Mouse (Mus musculus) kidney, adult 2 months (tissue): ENCODE measurements around the gene Ebf1. TPM values are rescaled to one million over a fixed set of nuclear protein-coding genes. Genes with fewer than 3 reads are reported as not detected.

Experiments used
- DNase-seq: peaks from one replicate; pipeline ENCODE4 v3.0.0; 2021
- H3K27ac ChIP-seq: fragments of 200-500 bp; 2 replicates; pipeline ENCODE4 v1.5.1; 2012; ENCODE audit warnings: low read depth, low read length, control low read depth, inconsistent platforms; ENCODE audit not compliant: insufficient read depth
- H3K27me3 ChIP-seq: fragments of 200-500 bp; replicated peaks from 2 replicates; pipeline ENCODE4 v1.6.1; 2012; ENCODE audit warnings: mild to moderate bottlenecking, moderate library complexity, low read length, inconsistent platforms; ENCODE audit not compliant: control insufficient read depth, insufficient read depth
- H3K36me3 ChIP-seq: fragments of 200-500 bp; 2 replicates; pipeline ENCODE4 v1.6.1; 2012; ENCODE audit warnings: mild to moderate bottlenecking, moderate library complexity, low read length, inconsistent platforms; ENCODE audit not compliant: control insufficient read depth, insufficient read depth
- H3K4me1 ChIP-seq: fragments of 200-500 bp; 2 replicates; pipeline ENCODE4 v1.6.1; 2011; ENCODE audit warnings: low read length; ENCODE audit not compliant: control insufficient read depth, insufficient read depth
- H3K4me3 ChIP-seq: fragments of 200-500 bp; 2 replicates; pipeline ENCODE4 v1.5.1; 2011; ENCODE audit warnings: mild to moderate bottlenecking, low read depth, low read length, control low read depth; ENCODE audit not compliant: insufficient read depth
- CTCF ChIP-seq: fragments of 200-500 bp; conservative IDR thresholded peaks from 2 replicates; pipeline ENCODE4 v1.5.1; 2011; ENCODE audit warnings: low read depth, mild to moderate bottlenecking, control low read depth, low read length, moderate library complexity, mixed read lengths; ENCODE audit not compliant: insufficient read depth, insufficient read length
- POLR2A ChIP-seq: fragments of 200-500 bp; IDR thresholded peaks from one replicate; pipeline ENCODE4 v1.6.1; 2011; ENCODE audit warnings: low read depth, low read length, control low read depth
- WGBS: fragments of 180-500 bp; shearing (Covaris S2); methylation state at CpG from one replicate; pipeline ENCODE4 v1.1.7; 2018; 5-methylcytosine and 5-hydroxymethylcytosine counted together
- polyA plus RNA-seq: library from polyadenylated mRNA; depleted of rRNA; stranded (reverse); fragments of >200 nt; gene quantifications from 2 replicates; pipeline ENCODE4 v1.2.3, GENCODE M21; 2012

Gene Ebf1
- polyA plus RNA-seq, 1 experiment = 12.2 TPM

DNA sequence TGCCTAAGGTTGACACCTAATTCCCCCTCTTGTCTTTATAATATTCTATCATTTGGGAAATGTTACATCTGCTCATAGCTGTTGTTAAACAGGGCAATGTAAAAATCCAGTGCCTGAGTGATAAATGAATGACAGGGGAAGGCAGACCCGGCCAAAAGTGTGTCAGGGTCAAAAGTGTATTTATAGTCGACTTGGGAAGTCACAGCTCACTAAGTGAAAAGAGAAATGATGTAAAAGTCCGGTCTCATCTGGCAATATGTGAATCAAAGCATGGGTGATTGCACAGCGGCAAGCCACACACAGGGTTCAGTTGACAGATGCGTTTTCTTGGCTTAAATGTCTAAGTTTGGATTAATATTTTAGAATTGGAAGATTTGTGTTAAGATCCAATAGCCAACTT lies 151.2 kb downstream of the Ebf1 start:
- TF ChIP-seq CTCF (no peak), POLR2A (no peak)
- WGBS = 42% methylated on average over 5 of the region's 5 CpGs
- Histone ChIP-seq H3K4me1 (no peaks in the 10 kb centered on the region), H3K4me3 (no peak overlapping the region), H3K27me3 (no peaks in the 10 kb centered on the region), H3K27ac (no peak overlapping the region), H3K36me3 (no peaks in the 10 kb centered on the region)
- DNase-seq = no peak

DNA sequence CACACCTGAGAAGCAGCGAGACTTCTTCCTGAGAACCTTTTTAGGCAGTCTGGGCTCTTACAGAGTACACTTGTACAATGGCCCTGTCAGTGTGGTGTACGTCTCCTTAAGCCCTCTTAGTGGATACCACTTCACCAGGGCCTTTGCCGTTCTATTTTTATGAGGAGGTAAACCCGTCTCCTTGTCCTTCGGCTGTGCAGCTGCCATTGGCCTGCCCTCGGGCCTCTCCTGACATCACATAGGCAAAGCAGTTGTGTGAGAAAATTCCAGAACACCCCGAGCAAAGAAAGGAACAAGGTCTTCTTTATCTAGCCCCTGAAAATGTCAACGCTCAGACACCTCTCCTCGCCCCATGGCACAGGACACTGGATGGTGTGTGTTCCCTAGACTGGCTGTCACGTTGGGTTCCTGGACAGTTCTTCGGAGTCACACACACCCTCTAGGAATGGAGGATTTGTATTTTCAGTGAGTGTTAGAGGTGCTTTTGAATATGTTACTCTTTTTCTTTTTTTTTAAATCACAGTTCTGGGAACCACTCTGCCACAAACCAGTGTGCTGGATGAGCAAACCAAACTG lies 154.0 kb downstream of the Ebf1 start:
- 81% methylated on average over 11 of the region's 11 CpGs for WGBS
- no peak overlapping the region for H3K4me3 ChIP-seq
- no peak for DNase-seq

DNA sequence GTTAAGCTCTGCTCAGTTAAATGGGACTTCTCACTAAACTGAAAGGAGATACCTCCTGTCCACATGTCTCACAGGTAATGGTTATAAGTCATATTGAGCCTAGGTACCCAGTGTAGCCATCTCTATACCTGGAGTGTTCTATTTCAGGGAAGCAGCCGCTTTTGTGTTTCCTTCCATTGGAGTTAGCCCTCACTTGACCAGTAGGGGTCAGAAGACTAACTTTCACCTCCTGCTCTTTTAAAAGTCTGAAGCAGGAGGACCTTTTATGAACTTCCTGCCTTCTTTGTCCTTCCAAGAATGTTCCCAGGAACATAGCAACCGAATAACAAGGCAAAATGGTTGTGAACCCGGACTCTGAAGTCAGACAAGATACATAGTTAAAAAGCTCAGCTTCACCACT lies 157.3 kb downstream of the Ebf1 start:
- Histone ChIP-seq H3K36me3 (no peaks in the 10 kb centered on the region), H3K4me1 (no peaks in the 10 kb centered on the region), H3K27me3 (no peaks in the 10 kb centered on the region), H3K4me3 (no peak overlapping the region), H3K27ac (no peak overlapping the region)
- no peak for TF ChIP-seq POLR2A
- TF ChIP-seq CTCF = no peak
- DNase-seq = peak; percentile 13
- 66% methylated on average over 3 of the region's 3 CpGs for WGBS

More for the DNA sequence above, 154.0 kb downstream of the Ebf1 start:
- Histone ChIP-seq H3K27me3 (no peaks in the 10 kb centered on the region), H3K36me3 (no peaks in the 10 kb centered on the region), H3K4me1 (no peaks in the 10 kb centered on the region), H3K27ac (no peak overlapping the region)
- TF ChIP-seq POLR2A (no peak), CTCF (no peak)

DNA sequence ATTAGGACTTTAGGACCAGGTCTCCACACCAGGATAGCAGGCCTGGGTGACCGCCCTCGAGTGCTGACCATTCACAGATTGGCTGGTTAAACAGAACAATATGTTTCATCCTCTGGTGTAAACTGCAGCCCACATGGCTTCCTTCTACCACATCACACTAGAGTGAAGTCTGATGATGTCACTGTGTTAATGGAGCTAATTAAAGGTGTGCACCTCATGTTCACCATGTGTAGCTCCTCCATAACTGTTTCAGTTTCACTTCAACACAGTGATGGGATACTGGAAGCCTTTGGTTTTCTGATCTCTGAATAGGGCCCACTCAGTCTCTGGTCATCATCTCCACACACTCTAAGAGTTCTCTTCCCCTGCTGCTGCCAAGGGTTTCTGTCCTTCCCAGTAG lies 158.4 kb downstream of the Ebf1 start:
- WGBS = 88% methylated on average over 2 of the region's 2 CpGs
- DNase-seq = no peak
- Histone ChIP-seq H3K36me3 (no peaks in the 10 kb centered on the region), H3K27me3 (no peaks in the 10 kb centered on the region), H3K4me3 (no peak overlapping the region), H3K4me1 (no peaks in the 10 kb centered on the region), H3K27ac (no peak overlapping the region)
- TF ChIP-seq CTCF = no peak
- TF ChIP-seq POLR2A = no peak

DNA sequence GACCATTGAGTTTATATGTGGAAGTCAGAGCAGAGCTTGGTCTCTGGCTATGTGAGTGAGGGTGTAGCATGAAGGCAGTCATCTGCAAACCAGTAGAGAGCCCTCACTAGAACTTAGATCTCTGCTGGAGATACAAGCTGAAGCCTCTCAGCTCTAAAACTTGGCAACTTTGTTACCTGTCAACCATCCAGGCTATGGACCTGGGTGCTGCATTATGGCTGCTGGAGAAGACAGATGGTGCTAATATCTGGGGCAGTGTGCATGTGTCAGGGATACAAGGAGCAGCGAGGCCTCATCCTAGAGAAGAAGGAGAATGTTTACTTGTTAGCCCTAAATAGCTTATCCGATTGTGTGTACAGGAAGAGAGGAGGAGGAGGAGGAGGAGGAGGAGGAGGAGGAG lies 159.4 kb downstream of the Ebf1 start:
- Histone ChIP-seq H3K4me1 (no peaks in the 10 kb centered on the region), H3K36me3 (no peaks in the 10 kb centered on the region), H3K4me3 (no peak overlapping the region), H3K27ac (no peak overlapping the region), H3K27me3 (no peaks in the 10 kb centered on the region)
- no peak for DNase-seq
- TF ChIP-seq CTCF (no peak), POLR2A (no peak)
- WGBS = 76% methylated on average over 2 of the region's 2 CpGs

DNA sequence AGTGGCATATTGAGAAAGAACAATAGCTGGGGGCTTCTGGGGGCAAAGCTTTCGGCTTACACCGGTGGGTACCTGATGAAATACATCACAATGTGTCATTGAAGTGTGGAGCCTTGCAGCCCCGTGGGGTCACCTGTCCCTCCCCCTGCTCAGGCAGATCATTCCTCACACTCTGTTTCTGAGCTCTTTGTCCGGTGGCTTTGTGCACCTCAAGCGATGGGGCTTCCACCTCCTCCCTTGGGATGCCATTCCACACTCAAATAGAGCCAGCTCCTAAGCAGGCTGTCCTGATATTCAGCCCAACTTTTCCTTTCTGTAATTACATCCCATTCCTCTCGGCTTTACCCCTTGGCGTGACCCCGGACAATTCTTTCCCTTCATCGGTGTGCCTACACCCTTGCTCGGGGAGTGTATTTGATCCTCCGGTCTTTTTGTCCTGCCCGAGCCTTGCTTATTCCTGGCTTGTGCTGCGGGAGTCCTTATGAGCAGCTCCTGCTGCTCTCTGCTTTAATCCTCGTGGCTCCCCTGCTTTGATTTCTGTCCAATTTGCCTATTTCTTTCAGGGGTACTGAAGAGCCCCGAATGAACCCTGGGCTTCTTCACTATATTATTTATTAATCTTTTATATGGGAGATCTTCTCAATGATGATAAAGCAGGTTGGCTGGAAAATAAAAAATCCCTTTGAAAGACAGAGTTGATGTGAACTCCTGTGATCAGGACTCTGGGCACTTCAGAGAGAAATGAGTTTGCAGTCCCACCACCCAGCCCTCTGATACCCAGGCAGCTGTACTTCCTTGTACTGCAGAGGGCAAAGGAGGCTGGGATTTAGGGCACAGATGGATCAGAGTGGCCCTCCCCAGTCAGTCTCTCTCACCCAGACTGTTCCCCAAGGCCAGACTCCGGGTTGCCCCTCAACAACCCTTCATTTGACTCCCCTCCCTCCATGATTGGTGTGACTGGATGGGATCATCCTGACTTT lies 160.5 kb downstream of the Ebf1 start:
- TF ChIP-seq POLR2A = no peak
- no peak for TF ChIP-seq CTCF
- Histone ChIP-seq H3K4me1 (no peaks in the 10 kb centered on the region), H3K36me3 (no peaks in the 10 kb centered on the region), H3K4me3 (no peak overlapping the region), H3K27ac (no peak overlapping the region), H3K27me3 (no peaks in the 10 kb centered on the region)
- 61% methylated on average over 16 of the region's 16 CpGs for WGBS
- DNase-seq = no peak

DNA sequence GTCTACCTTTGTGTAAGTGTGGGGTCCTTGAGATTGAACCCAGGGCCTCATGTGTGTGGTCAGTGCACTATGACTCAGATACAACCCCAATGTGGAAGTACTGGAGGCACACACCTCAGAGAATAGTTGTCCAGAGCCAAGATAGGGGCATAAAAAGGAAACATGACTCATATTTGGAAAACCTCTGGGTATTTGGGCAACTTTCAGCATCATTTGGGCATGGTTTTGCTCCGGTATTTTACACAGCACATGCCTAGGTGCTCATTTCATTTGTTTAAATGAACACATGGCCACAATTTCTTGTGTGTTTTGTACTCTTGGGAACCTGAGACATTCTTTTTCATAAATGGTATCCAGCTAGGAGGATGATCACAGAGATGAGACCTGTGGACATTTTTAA lies 161.9 kb downstream of the Ebf1 start:
- no peak overlapping the region for H3K27ac ChIP-seq
- no peak overlapping the region for H3K4me3 ChIP-seq
- WGBS = 91% methylated on average over 1 of the region's 1 CpGs
- no peak for DNase-seq
- TF ChIP-seq CTCF (no peak), POLR2A (no peak)
- H3K36me3 ChIP-seq = no peaks in the 10 kb centered on the region
- H3K4me1 ChIP-seq = no peaks in the 10 kb centered on the region
- no peaks in the 10 kb centered on the region for H3K27me3 ChIP-seq
